Mouse (Mus musculus) monocyte, adult 2 months (primary cell): Measurements from ENCODE around the gene Fam163b.

Experiments
- DNase-seq, 2 experiments: peaks; one replicate each; pipeline ENCODE4 v3.0.0; 2022; ENCODE audit warnings: low spot score in 2 of 2, low read depth in 1 of 2

Gene Fam163b

GRCm38 (mm10) chr2:27135935-27136334, 6.4 kb downstream of the Fam163b start:
- DNase-seq = no peak

GRCm38 (mm10) chr2:27128990-27129389, 13.3 kb downstream of the Fam163b start:
- peak in 1 of 2 experiments; percentile 11 for DNase-seq

GRCm38 (mm10) chr2:27126496-27126895, 15.8 kb downstream of the Fam163b start:
- no peak for DNase-seq

DNA sequence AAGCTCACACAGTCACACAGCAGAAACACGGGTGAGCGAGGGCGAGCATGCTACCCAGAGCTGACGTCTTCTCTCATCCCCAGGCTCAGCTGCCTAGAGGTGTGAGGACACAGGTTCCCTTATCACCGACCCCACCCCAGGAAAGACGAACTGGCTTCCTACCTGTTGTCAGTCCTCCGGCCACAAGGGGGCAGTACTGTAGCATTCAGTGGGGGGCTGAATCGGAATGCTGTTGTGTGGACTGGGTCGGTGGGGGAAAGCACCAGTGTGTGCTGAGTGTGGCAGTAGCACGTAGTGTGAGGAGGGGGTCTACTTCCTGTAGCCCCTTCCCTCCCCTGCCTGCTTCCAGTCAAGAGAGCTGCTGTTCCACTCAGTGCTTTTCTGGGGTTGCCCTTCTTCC, 16.3 kb downstream of the Fam163b start:
- peak; percentile 5 to 34 for DNase-seq

DNA sequence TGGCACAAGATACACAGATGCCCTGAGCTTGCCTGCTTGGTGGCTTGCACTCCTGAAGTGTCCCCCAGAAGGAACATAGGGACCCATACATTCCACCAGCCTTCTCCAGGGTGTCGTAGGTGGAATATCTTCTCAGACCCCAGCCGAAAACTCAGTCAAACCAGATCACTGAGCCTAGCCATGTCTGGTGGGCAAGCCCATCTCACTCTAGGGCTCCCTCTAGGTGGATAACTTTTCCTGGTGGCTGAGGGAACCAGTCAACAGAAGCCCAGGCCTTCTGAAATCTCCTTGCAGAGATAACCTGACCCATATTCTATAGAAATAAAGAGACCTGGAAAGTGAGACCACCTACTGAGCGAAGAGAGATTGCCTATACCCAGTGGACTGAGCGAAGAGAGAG, 19.2 kb downstream of the Fam163b start:
- DNase-seq = no peak

DNA sequence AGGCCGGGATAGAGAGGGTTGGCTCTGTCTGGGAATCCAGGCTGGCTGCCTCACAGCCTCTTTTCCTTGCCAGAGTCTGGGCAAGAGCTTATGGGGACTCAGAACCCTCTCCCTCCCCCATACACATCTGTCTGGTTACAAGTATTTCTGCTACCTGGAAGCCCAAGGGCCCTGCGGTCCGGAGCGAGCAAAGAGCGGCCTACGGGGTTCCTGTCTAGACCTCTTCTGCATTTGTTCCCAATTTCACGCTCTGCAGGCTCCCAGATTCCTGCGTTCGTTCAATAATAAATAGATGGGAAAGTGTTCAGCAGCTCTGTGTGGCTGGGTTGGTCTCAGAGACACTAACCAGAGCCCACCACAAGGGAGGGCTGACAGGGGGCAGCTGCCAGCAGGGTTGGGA, 19.7 kb downstream of the Fam163b start:
- DNase-seq = no peak

GRCm38 (mm10) chr2:27121626-27122355, 20.5 kb downstream of the Fam163b start:
- no peak for DNase-seq

DNA sequence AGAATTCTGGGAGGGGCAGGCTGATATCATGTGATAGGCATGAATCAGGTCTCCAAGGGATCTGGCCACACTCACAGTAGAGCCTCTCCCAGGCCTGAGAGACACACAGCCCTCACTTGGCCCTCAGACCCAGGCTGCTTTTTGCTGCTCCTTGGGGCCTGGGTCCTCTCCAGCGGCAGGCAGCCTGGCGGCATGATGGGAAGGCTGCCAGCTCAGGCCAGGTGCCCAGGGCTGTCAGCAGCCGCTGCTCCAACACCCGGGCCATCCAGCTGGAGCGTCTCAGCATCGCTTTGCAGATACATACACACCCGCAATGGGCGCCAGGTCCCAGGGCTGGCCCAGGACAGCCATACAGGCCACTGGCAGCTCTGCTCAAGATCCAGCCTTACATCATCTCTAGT, 22.1 kb downstream of the Fam163b start:
- no peak for DNase-seq

DNA sequence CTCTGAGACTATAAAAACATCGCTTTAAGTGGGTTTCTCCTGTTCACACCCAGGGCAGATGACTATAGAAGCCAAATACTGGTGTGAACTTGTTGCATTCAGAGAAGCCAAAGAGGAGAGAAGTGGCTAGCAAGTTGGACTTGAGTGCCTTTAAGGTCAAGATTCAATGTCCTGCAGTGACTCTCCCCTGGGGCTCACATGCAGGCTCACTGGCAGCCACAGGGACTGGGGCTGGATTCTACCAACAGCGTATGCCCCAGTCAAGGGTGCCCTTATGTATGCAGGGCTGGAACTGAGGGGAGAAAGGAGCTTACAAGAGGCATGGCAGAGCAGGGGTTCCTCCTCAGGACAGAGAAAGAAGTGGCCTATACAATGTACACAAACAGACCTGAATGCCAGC, 22.5 kb downstream of the Fam163b start:
- DNase-seq = no peak

DNA sequence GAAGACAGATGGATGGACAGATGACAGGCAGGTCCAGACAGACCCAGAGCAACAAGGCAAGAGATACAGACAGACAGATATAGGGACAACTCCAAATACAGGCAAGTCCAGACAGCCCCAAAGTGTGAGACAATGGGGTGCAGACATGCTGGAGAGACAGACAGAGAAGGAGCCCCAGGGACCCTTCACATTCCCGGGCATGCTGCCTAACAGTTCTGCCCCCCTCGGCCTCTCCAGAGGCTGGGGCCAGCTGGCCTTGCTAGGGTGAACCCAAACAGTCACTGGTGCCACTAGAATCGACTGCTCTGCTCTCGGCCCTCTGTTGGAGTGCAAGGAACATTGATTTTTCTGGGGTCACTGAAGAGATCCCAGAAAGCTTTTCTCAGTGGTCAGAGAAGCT, 23.8 kb downstream of the Fam163b start:
- no peak for DNase-seq

GRCm38 (mm10) chr2:27114169-27114568, 28.1 kb downstream of the Fam163b start:
- DNase-seq = no peak

DNA sequence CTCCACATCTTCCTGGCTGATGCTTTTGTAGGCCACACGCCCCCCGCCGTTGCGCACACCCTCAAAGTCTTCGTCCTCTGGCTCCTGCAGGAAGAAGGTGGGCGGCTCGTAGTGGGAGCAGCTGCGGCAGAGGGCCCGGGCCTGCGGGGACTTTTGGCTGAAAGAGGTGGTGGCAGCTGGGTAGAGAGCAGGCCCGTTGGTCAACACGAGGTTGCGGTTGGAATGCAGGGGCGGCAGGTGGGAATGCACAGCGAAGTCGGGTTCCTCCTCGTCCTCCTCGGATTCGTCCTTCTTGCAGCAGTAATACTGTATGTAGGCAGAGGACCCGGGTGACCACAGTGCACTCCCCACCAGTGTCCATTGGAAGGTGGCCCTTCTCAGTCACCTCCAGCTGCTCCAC, 29.7 kb downstream of the Fam163b start:
- DNase-seq = no peak

- DNase-seq = no peak
Observed at GRCm38 (mm10) chr2:27109052-27109451, 33.2 kb downstream of the Fam163b start.

GRCm38 (mm10) chr2:27108144-27108543, 34.1 kb downstream of the Fam163b start:
- no peak for DNase-seq

- no peak for DNase-seq
Observed at GRCm38 (mm10) chr2:27106816-27107215, 35.5 kb downstream of the Fam163b start.

DNA sequence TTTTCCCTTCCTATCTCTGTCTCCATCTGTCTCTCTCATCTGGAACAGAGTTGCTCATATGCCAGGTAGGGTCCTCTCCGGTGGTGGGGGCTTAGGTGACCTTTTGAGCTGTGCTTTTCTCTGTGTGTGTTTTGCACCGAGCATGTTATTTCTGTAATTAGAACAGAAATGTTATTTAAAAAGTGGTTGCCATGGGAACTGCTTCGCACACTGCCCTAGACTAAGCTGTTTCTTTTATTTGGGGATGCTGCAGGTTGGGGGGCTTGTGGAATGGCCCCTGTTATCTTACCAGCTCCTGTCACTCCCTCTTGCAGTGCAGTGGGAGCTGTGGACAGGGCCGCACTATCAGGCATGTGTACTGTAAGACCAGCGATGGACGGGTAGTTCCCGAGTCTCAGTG, 38.7 kb downstream of the Fam163b start:
- no peak for DNase-seq

DNA sequence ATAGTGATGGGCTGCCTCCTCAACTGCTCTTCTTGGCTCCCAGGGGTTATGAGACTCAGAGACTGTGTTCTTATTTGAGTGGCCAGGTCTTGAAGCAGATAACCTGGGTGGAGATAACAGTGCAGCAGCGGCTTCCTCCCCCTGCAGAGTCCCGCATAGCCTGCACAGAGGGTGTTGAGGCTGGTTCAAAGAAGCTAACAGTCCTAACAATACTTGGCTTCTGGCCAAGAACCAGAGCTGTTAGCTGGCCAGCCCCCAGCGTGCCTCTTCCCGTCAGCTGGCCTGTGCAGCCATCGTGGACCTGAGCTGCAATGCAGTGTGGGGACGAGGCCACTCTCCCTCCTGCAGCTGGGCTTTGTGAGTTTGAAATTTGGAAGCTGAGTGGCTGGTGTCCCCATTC, 44.5 kb downstream of the Fam163b start:
- DNase-seq = no peak

- DNase-seq = no peak
Observed at GRCm38 (mm10) chr2:27097241-27097656, 45.0 kb downstream of the Fam163b start.

DNA sequence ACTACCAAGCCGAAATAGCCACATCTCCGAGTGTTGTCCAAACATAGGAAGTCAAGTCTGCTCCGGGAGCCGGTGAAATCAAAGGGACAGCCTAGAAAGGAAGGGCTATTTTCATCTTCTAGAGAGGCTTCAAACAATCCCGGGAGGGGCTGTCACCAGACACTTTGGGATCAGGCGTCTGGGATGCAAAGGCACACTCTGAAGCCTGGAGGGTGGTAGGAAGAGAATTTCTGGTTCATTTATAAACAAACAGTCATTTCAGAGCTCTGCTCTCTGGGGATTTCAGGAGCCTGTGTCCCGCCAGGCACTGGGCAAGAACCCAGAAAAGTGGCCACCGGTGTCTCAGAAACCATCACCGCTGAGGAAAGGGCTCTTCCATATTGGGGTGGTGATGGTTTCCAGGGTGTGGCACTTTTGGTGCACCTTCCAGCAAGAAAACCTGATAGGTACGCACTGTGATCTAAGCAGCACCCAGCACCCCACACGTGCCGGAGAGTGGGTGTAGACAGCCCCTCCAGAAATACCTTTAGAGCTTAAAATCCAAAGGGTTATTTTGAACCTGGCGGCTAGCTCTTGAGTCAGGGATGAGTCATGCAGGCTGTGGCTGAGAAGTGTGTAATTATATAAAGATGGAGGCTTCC, 45.8 kb downstream of the Fam163b start:
- DNase-seq = no peak

- no peak for DNase-seq
Observed at GRCm38 (mm10) chr2:27095178-27095577, 47.1 kb downstream of the Fam163b start.

DNA sequence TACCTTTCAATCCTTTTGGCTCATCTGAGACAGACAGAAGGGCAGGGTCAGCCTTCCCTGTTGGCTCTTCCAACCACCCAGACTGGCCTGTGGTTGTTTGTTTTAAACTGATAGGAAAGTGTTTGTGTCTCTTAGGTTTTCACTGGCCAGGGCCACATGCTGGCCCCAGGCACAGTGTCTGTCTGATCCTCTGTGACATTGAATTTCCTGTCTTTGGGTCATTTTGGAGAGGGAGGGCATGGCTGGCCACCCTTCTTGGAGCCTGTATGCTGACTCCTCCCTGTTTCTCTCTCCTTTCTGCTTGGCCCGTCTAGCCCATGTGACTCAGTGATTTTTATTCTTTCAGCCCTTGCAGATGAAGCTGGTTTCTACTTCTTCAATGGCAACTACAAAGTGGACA, 53.1 kb downstream of the Fam163b start:
- DNase-seq = no peak

GRCm38 (mm10) chr2:27088700-27089099, 53.6 kb downstream of the Fam163b start:
- DNase-seq = no peak

GRCm38 (mm10) chr2:27088071-27088644, 54.1 kb downstream of the Fam163b start:
- DNase-seq = no peak
